Mouse (Mus musculus) limb, embryonic 15.5 days (tissue): Measurements from ENCODE around the gene Atp12a. TPM values are rescaled to one million over a fixed set of nuclear protein-coding genes. Genes with fewer than 3 reads are reported as not detected.

ENCODE experiments used
- ATAC-seq: fragments of 200-750 bp; cut with Nextera tagmentation; 2 replicates; pipeline ENCODE4 v1.8.0; 2017; ENCODE audit warnings: low read depth, moderate TSS enrichment; ENCODE audit not compliant: insufficient number of reproducible peaks, low FRiP score, low TSS enrichment
- H3K27ac ChIP-seq: fragments of 300-500 bp; sonication (generic); 2 replicates; pipeline ENCODE4 v1.5.1; 2015; ENCODE audit warnings: moderate library complexity, mild to moderate bottlenecking, inconsistent platforms
- H3K27me3 ChIP-seq: fragments of 300-500 bp; sonication (generic); 2 replicates; pipeline ENCODE4 v1.6.1; 2015; ENCODE audit warnings: inconsistent platforms
- H3K36me3 ChIP-seq: fragments of 300-500 bp; sonication (generic); 2 replicates; pipeline ENCODE4 v1.6.1; 2015; ENCODE audit warnings: inconsistent platforms
- H3K4me1 ChIP-seq: fragments of 300-500 bp; sonication (generic); 2 replicates; pipeline ENCODE4 v1.6.1; 2015; ENCODE audit warnings: inconsistent platforms
- H3K4me2 ChIP-seq: fragments of 300-500 bp; sonication (generic); 2 replicates; pipeline ENCODE4 v1.6.1; 2015; ENCODE audit warnings: mild to moderate bottlenecking, inconsistent platforms
- H3K4me3 ChIP-seq: fragments of 300-500 bp; sonication (generic); 2 replicates; pipeline ENCODE4 v1.5.1; 2015; ENCODE audit warnings: mild to moderate bottlenecking, inconsistent platforms
- H3K9ac ChIP-seq: fragments of 300-500 bp; sonication (generic); 2 replicates; pipeline ENCODE4 v1.6.1; 2015; ENCODE audit warnings: inconsistent platforms
- H3K9me3 ChIP-seq: fragments of 300-500 bp; sonication (generic); 2 replicates; pipeline ENCODE4 v1.6.1; 2016; ENCODE audit warnings: inconsistent platforms
- WGBS: fragments of 180-500 bp; shearing (Covaris S2); methylation state at CpG from one replicate; pipeline ENCODE4 v1.1.7; 2015; 5-methylcytosine and 5-hydroxymethylcytosine counted together
- polyA plus RNA-seq: library from polyadenylated mRNA; unstranded; fragments of >200 nt; fragmentation: Nextera tagmentation; extraction: Ambion mirVana; gene quantifications from 2 replicates; pipeline ENCODE4 v1.2.1, GENCODE M21; 2015

The Atp12a gene
- polyA plus RNA-seq, 1 experiment from 2014 or later, result 2.3 TPM

DNA sequence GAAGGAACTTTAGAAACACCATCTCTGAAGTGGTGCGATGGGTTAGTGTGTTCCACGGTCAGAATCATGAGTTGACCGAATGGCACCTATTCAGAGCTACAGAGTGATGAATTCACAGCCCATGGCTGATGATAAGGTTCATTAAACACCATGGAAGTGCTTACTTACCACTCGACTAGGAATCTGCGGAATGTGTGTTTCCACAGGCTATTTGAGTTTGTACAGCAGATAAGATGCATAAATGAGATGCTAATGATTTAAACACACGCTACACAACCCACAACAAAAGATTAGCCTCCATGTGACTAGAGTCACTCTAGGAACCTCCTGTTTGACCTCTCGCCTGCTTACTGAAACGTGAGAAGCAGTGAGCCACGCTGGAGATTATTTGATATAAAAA, 14.5 kb downstream of the Atp12a start:
- no peak for ATAC-seq
- H3K27me3 ChIP-seq, result no peaks in the 10 kb centered on the region
- no peaks in the 10 kb centered on the region for H3K4me1 ChIP-seq
- H3K27ac ChIP-seq, result no peak overlapping the region
- H3K4me3 ChIP-seq, result no peak overlapping the region
- 74% methylated on average over 9 of the region's 9 CpGs for WGBS
- no peak overlapping the region for H3K9ac ChIP-seq
- H3K9me3 ChIP-seq, result no peaks in the 10 kb centered on the region
- no peaks in the 10 kb centered on the region for H3K36me3 ChIP-seq
- H3K4me2 ChIP-seq, result no peak overlapping the region

DNA sequence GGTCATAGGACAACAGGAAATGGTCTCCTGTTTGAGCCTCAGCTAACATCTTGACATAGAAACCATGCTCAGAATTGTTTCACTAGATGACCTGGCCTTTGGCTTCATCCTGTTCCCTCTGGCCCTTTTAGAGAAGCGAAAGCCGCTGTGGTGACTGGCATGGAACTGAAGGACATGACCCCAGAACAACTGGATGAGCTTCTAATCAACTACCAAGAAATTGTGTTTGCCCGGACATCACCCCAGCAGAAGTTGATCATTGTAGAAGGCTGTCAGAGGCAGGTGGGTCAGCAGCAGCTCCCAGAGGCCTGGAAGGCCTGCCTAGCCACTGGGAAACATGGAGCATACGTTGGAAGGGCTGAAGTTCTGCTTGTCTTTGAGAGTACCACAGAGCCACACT, 17.5 kb downstream of the Atp12a start:
- no peak overlapping the region for H3K9ac ChIP-seq
- no peak overlapping the region for H3K27ac ChIP-seq
- no peaks in the 10 kb centered on the region for H3K4me1 ChIP-seq
- H3K4me2 ChIP-seq, result no peak overlapping the region
- WGBS, result 82% methylated on average over 4 of the region's 4 CpGs
- H3K36me3 ChIP-seq, result no peaks in the 10 kb centered on the region
- no peak overlapping the region for H3K4me3 ChIP-seq
- no peaks in the 10 kb centered on the region for H3K9me3 ChIP-seq
- H3K27me3 ChIP-seq, result no peaks in the 10 kb centered on the region
- ATAC-seq, result no peak

DNA sequence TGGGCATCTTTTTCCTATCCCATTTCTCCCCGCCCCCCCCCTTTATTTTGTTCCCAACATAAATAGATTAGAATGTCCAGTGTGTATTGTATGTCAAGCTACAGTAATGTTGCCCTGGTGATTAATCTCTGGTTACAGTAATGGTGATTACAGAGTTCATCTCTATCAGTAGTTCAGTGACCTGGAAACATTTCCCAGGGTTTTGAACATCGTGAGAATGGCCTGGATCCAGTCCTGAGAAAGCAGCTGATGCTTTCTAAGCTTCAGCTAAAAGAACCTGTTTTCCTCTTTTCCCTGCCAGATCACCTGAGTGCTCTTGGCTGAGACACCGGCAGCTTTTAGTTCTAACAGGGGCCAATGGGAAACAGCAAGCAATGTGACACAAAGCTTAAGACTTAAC, 25.4 kb downstream of the Atp12a start:
- Histone ChIP-seq H3K9ac (no peak overlapping the region), H3K9me3 (no peaks in the 10 kb centered on the region), H3K27ac (no peak overlapping the region), H3K4me1 (no peaks in the 10 kb centered on the region), H3K36me3 (no peaks in the 10 kb centered on the region), H3K4me3 (no peak overlapping the region), H3K4me2 (no peak overlapping the region), H3K27me3 (no peaks in the 10 kb centered on the region)
- WGBS, result 82% methylated on average over 3 of the region's 3 CpGs
- no peak for ATAC-seq

DNA sequence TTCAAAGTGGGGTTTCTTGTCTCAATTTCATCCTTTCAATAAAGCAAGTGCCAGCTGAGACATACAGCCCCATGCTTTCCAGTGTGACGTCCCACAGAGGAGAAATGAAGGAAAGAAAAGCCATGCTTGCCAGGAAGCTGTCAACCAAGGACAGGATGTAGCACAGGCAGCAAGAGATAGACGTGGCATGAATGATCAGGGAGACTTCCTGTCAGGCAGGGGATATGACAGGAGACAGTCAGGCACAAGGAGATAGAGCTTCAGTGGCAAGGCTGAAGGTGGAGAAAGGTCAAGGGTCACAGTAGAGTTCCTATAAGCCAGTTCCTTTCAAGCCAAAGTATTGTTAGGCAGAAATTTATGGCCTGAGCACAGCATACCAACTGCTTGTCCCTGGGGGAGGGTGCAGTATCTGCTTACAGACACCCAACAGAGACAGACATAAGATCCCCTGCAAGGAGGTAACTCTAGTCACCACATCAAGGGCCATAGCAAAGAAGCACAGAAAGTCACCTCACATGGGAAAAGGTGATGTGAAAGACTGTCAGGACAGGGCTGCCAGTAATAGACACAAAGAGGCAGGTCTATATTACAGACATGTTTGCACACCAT, 28.9 kb downstream of the Atp12a start:
- Histone ChIP-seq H3K36me3 (no peaks in the 10 kb centered on the region), H3K9ac (no peak overlapping the region), H3K4me2 (no peak overlapping the region), H3K9me3 (no peaks in the 10 kb centered on the region), H3K4me1 (no peaks in the 10 kb centered on the region), H3K27me3 (no peaks in the 10 kb centered on the region), H3K4me3 (no peak overlapping the region), H3K27ac (no peak overlapping the region)
- WGBS, result 18% methylated on average over 2 of the region's 2 CpGs
- ATAC-seq, result no peak

DNA sequence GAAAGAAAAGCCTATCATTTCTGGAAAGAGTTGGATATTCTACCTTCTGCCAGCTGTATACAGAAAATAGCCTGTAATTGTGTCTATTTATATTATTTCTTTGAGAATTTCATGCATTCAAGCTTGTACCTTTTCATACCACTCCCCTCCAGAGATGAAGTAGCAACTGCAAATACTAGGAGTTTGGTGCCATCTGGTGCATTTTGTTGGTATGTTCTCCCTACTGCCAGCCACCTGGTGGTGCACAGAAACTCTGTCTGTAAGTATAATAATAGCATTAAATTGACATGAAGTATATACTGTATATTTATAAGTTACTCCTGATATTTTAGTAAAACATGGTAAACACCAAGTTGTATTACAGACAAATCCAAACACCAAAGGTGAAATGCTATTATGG, 33.1 kb downstream of the Atp12a start:
- Histone ChIP-seq H3K9ac (no peak overlapping the region), H3K4me2 (no peak overlapping the region), H3K27ac (no peak overlapping the region), H3K4me3 (no peak overlapping the region), H3K4me1 (no peaks in the 10 kb centered on the region), H3K9me3 (no peaks in the 10 kb centered on the region), H3K27me3 (no peaks in the 10 kb centered on the region), H3K36me3 (no peaks in the 10 kb centered on the region)
- ATAC-seq, result no peak

DNA sequence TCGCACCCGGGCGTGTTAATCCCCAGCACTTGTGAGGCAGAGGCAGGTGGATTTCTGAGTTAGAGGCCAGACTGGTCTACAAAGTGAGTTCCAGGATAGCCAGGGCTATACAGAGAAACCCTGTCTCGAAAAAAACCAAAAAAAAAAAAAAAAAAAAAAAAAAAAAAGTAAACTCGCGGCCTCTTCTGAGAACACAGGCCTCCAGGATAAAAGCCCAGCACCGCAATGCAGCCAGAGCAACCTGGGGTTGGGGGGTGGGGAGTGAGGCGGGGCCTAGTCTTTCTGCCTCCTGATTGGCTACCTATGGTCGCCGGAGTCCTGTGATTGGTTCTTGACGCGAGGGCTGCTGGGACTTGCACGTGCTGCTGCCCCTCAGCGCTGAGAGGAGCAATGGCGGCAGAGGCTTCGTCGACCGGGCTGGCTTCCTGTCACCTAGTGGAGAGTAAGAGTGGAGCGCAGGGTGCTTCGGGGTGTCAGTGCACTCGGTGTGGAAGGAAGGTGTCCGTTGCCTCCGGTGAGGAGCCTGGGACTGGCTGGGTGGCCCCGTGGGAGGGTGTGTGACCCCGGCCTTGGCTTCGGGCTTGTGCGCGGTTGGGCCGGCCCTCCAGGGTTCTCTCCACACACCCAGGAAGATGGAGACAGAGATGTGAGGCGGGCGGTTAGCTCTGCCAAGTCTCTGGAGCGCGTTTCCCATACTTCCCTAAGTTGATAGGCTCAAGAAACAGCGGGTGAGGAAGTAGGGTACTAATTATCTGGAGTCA, 37.6 kb downstream of the Atp12a start, which contains the start of gene Rnf17:
TSS of gene Rnf17 (plus strand) at position 271 of the 761 bp plus-strand sequence.
- H3K36me3 ChIP-seq, result no peaks in the 10 kb centered on the region
- H3K27ac ChIP-seq, result no peak within 1 kb of the TSS
- no peaks in the 10 kb centered on the region for H3K4me1 ChIP-seq
- peak within 1 kb of the TSS; percentile 17; the same call in 1 of the 2 replicates for H3K4me2 ChIP-seq
- no peaks in the 10 kb centered on the region for H3K9me3 ChIP-seq
- H3K27me3 ChIP-seq, result no peaks in the 10 kb centered on the region
- peak within 1 kb of the TSS; percentile 10; the same call in 1 of the 2 replicates for H3K4me3 ChIP-seq
- no peak for ATAC-seq
- 71% methylated on average over 34 of the region's 34 CpGs for WGBS
- H3K9ac ChIP-seq, result no peak within 1 kb of the TSS

DNA sequence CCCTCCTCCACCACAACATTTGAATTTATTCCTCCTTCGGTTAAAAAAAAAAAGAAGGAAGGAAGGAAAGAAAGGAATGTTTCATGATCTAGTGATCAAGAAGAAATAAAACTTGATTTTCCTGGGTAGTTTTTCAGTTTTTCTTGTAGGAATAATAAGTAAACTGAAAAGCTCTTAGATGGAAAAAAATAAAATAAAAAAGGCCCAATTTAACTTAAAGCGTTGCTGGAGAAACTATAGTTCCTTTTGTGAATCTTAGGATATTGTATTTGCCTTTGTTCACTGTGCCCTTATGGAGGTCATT, 38.2 kb downstream of the Atp12a start:
- Histone ChIP-seq H3K36me3 (no peaks in the 10 kb centered on the region), H3K4me3 (no peak overlapping the region), H3K4me1 (no peaks in the 10 kb centered on the region), H3K4me2 (no peak overlapping the region), H3K27ac (no peak overlapping the region), H3K9ac (no peak overlapping the region), H3K27me3 (no peaks in the 10 kb centered on the region), H3K9me3 (no peaks in the 10 kb centered on the region)
- no peak for ATAC-seq
- 92% methylated on average over 2 of the region's 2 CpGs for WGBS

Other genes with a start within 250 kb of the Atp12a start
- 0.52 TPM in 1 of 2 replicates, not detected in the other for gene Gzme, start 244.4 kb upstream of the Atp12a start, polyA plus RNA-seq
- not detected in 2 replicates for gene Gzmd, start 232.5 kb upstream of the Atp12a start, polyA plus RNA-seq
- gene Gzmg, start 205.5 kb upstream of the Atp12a start, polyA plus RNA-seq, result not detected in 2 replicates
- not detected in 2 replicates for gene Gzmn, start 190.5 kb upstream of the Atp12a start, polyA plus RNA-seq
- gene Gzmf, start 153.7 kb upstream of the Atp12a start, polyA plus RNA-seq, result not detected in 2 replicates
- 0.28 and 0.34 TPM in 2 replicates for gene Gzmc, start 130.4 kb upstream of the Atp12a start, polyA plus RNA-seq
- 0.79 and 0.83 TPM in 2 replicates for gene Gzmb, start 102.8 kb upstream of the Atp12a start, polyA plus RNA-seq
- 0.83 and 1.3 TPM in 2 replicates for gene Rnf17, start 37.5 kb downstream of the Atp12a start, polyA plus RNA-seq
- 7.6 and 7.9 TPM in 2 replicates for gene Cenpj, start 210.4 kb downstream of the Atp12a start, polyA plus RNA-seq
- 3.6 and 4.8 TPM in 2 replicates for gene Parp4, start 210.6 kb downstream of the Atp12a start, polyA plus RNA-seq